Mouse (Mus musculus) kidney, adult 9 months (tissue): Measurements from ENCODE around the gene Fbxo22.
A peak's percentile ranks its signal among the peaks of the same experiment; 100 is the strongest.

ENCODE experiments used
- DNase-seq: peaks from one replicate; pipeline ENCODE4 v3.0.0; 2022

The Fbxo22 gene

GRCm38 (mm10) chr9:55208790-55209481, at the start of gene Fbxo22:
Fbxo22 (plus strand) TSS chr9:55208925.
- peak; percentile 83 for DNase-seq

GRCm38 (mm10) chr9:55170655-55171412, 37.9 kb upstream of the Fbxo22 start:
- no peak for DNase-seq

GRCm38 (mm10) chr9:55172195-55172685, 36.5 kb upstream of the Fbxo22 start:
- DNase-seq: no peak

- no peak for DNase-seq
Observed at GRCm38 (mm10) chr9:55174235-55174634, 34.5 kb upstream of the Fbxo22 start.

- peak; percentile 50 for DNase-seq
Observed at GRCm38 (mm10) chr9:55195876-55196275, 12.8 kb upstream of the Fbxo22 start.

GRCm38 (mm10) chr9:55198260-55198659, 10.5 kb upstream of the Fbxo22 start:
- no peak for DNase-seq

GRCm38 (mm10) chr9:55199348-55199747, 9.4 kb upstream of the Fbxo22 start:
- DNase-seq: no peak

GRCm38 (mm10) chr9:55208458-55208789, 301 bp upstream of the Fbxo22 start:
- no peak for DNase-seq

- peak; percentile 72 for DNase-seq
Observed at GRCm38 (mm10) chr9:55211611-55212010, 2.9 kb downstream of the Fbxo22 start.

- no peak for DNase-seq
Observed at GRCm38 (mm10) chr9:55213396-55213795, 4.7 kb downstream of the Fbxo22 start.

- peak; percentile 49 for DNase-seq
Observed at GRCm38 (mm10) chr9:55215056-55215455, 6.3 kb downstream of the Fbxo22 start.

- DNase-seq: no peak
Observed at GRCm38 (mm10) chr9:55215648-55216047, 6.9 kb downstream of the Fbxo22 start.

GRCm38 (mm10) chr9:55216078-55216477, 7.4 kb downstream of the Fbxo22 start:
- DNase-seq: no peak

- DNase-seq: no peak
Observed at GRCm38 (mm10) chr9:55217381-55217780, 8.7 kb downstream of the Fbxo22 start.

- peak; percentile 31 for DNase-seq
Observed at GRCm38 (mm10) chr9:55225165-55225737, 16.5 kb downstream of the Fbxo22 start.

GRCm38 (mm10) chr9:55226251-55226650, 17.5 kb downstream of the Fbxo22 start:
- DNase-seq: no peak

- peak; percentile 56 for DNase-seq
Observed at GRCm38 (mm10) chr9:55228149-55228548, 19.4 kb downstream of the Fbxo22 start.

GRCm38 (mm10) chr9:55229010-55229409, 20.3 kb downstream of the Fbxo22 start:
- DNase-seq: no peak

GRCm38 (mm10) chr9:55231544-55231943, 22.8 kb downstream of the Fbxo22 start:
- DNase-seq: peak; percentile 79

GRCm38 (mm10) chr9:55232110-55232509, 23.4 kb downstream of the Fbxo22 start:
- no peak for DNase-seq

- DNase-seq: no peak
Observed at GRCm38 (mm10) chr9:55232586-55232985, 23.9 kb downstream of the Fbxo22 start.

GRCm38 (mm10) chr9:55233076-55233475, 24.4 kb downstream of the Fbxo22 start:
- DNase-seq: peak; percentile 93

GRCm38 (mm10) chr9:55236235-55237165, 27.8 kb downstream of the Fbxo22 start:
- peak; percentile 54 for DNase-seq
